Mouse (Mus musculus): ENCODE data around the gene Clip1. TPM values are rescaled to one million over a fixed set of nuclear protein-coding genes. Genes with fewer than 3 reads are reported as not detected.
"Not testable (repeated sequence)": the region's sequence is repeated elsewhere in the genome, so short reads cannot be mapped to it uniquely, and the experiment has no call there.

The Clip1 gene
- 42.8 and 46.8 TPM in 2 replicates for polyA plus RNA-seq (2014; fragmentation: Nextera tagmentation; extraction: Ambion mirVana)

GRCm38 (mm10) chr5:123684221-123685144, at the start of gene Clip1:
Clip1 (minus strand) TSS chr5:123684618.
- DNase-seq (ENCODE audit: low spot score, missing footprints) (peak; percentile 94), ATAC-seq (ENCODE audit: low FRiP score) (peak; percentile 77)
- Histone ChIP-seq H3K27me3 (ENCODE audit: control insufficient read depth, insufficient read depth, low read length) (no peaks in the 10 kb centered on the region), H3K9me3 (ENCODE audit: control insufficient read depth, low read length) (no peaks in the 10 kb centered on the region), H3K9ac (ENCODE audit: low read length) (peak within 1 kb of the TSS; percentile 99), H3K4me1 (ENCODE audit: control insufficient read depth, insufficient read depth, low read length) (peaks cover 13% of the 10 kb centered on the region), H3K27ac (ENCODE audit: low read depth, low read length) (peak within 1 kb of the TSS; percentile 87), H3K4me2 (peak within 1 kb of the TSS; percentile 66), H3K36me3 (ENCODE audit: control insufficient read depth, insufficient read depth, low read length) (no peaks in the 10 kb centered on the region), H3K4me3 (ENCODE audit: low read depth, low read length) (peak within 1 kb of the TSS; percentile 96)
- under 1% methylated on average over 38 of the region's 64 CpGs for WGBS

- no peak overlapping the region for H3K4me2 ChIP-seq
- ATAC-seq (ENCODE audit: low FRiP score): no peak
- H3K36me3 ChIP-seq (ENCODE audit: control insufficient read depth, insufficient read depth, low read length): peaks cover 33% of the 10 kb centered on the region
Observed at GRCm38 (mm10) chr5:123730981-123731380, 46.6 kb upstream of the Clip1 start.

GRCm38 (mm10) chr5:123723816-123724215, 39.4 kb upstream of the Clip1 start:
- ATAC-seq (ENCODE audit: low FRiP score): not testable (repeated sequence)
- 92% methylated on average over 7 of the region's 7 CpGs for WGBS

More at GRCm38 (mm10) chr5:123730981-123731380, 46.6 kb upstream of the Clip1 start:
- Histone ChIP-seq H3K9me3 (ENCODE audit: control insufficient read depth, low read length) (no peaks in the 10 kb centered on the region), H3K4me3 (ENCODE audit: low read depth, low read length) (no peak overlapping the region), H3K9ac (ENCODE audit: low read length) (no peak overlapping the region), H3K4me1 (ENCODE audit: control insufficient read depth, insufficient read depth, low read length) (no peaks in the 10 kb centered on the region), H3K27me3 (ENCODE audit: control insufficient read depth, insufficient read depth, low read length) (no peaks in the 10 kb centered on the region), H3K27ac (ENCODE audit: low read depth, low read length) (no peak overlapping the region)
- WGBS: 99% methylated on average over 2 of the region's 2 CpGs
- no peak for DNase-seq (ENCODE audit: low spot score, missing footprints)

GRCm38 (mm10) chr5:123720328-123721311, 36.2 kb upstream of the Clip1 start, which contains the start of gene Zcchc8:
Zcchc8 (minus strand) TSS chr5:123721100.
- H3K36me3 ChIP-seq (ENCODE audit: control insufficient read depth, insufficient read depth, low read length): peaks cover 5% of the 10 kb centered on the region; the same call in 1 of the 2 replicates
- WGBS: under 1% methylated on average over 83 of the region's 83 CpGs
- ATAC-seq (ENCODE audit: low FRiP score): peak; percentile 100

More at GRCm38 (mm10) chr5:123723816-123724215, 39.4 kb upstream of the Clip1 start:
- not testable (repeated sequence) for H3K9ac ChIP-seq (ENCODE audit: low read length); H3K36me3 ChIP-seq (ENCODE audit: control insufficient read depth, insufficient read depth, low read length); DNase-seq (ENCODE audit: low spot score, missing footprints); H3K27me3 ChIP-seq (ENCODE audit: control insufficient read depth, insufficient read depth, low read length); H3K27ac ChIP-seq (ENCODE audit: low read depth, low read length); H3K4me3 ChIP-seq (ENCODE audit: low read depth, low read length); H3K4me1 ChIP-seq (ENCODE audit: control insufficient read depth, insufficient read depth, low read length); H3K4me2 ChIP-seq; H3K9me3 ChIP-seq (ENCODE audit: control insufficient read depth, low read length)

GRCm38 (mm10) chr5:123714622-123715021, 30.2 kb upstream of the Clip1 start:
- ATAC-seq (ENCODE audit: low FRiP score) (no peak), DNase-seq (ENCODE audit: low spot score, missing footprints) (no peak)
- no peak overlapping the region for H3K27ac ChIP-seq (ENCODE audit: low read depth, low read length)
- WGBS: 89% methylated on average over 4 of the region's 4 CpGs
- no peak overlapping the region for H3K9ac ChIP-seq (ENCODE audit: low read length)
- H3K9me3 ChIP-seq (ENCODE audit: control insufficient read depth, low read length): no peaks in the 10 kb centered on the region
- H3K27me3 ChIP-seq (ENCODE audit: control insufficient read depth, insufficient read depth, low read length): no peaks in the 10 kb centered on the region
- no peak overlapping the region for H3K4me2 ChIP-seq
- no peak overlapping the region for H3K4me3 ChIP-seq (ENCODE audit: low read depth, low read length)
- peaks cover 9% of the 10 kb centered on the region for H3K4me1 ChIP-seq (ENCODE audit: control insufficient read depth, insufficient read depth, low read length)
- H3K36me3 ChIP-seq (ENCODE audit: control insufficient read depth, insufficient read depth, low read length): peaks cover 40% of the 10 kb centered on the region

More at GRCm38 (mm10) chr5:123720328-123721311, 36.2 kb upstream of the Clip1 start, which contains the start of gene Zcchc8:
- H3K27me3 ChIP-seq (ENCODE audit: control insufficient read depth, insufficient read depth, low read length): no peaks in the 10 kb centered on the region
- H3K9me3 ChIP-seq (ENCODE audit: control insufficient read depth, low read length): no peaks in the 10 kb centered on the region
- peaks cover 9% of the 10 kb centered on the region for H3K4me1 ChIP-seq (ENCODE audit: control insufficient read depth, insufficient read depth, low read length)
- H3K4me2 ChIP-seq: peak within 1 kb of the TSS; percentile 59
- peak within 1 kb of the TSS; percentile 41; the same call in 1 of the 2 replicates for H3K27ac ChIP-seq (ENCODE audit: low read depth, low read length)
- peak within 1 kb of the TSS; percentile 68 for H3K4me3 ChIP-seq (ENCODE audit: low read depth, low read length)
- peak; percentile 100 for DNase-seq (ENCODE audit: low spot score, missing footprints)
- H3K9ac ChIP-seq (ENCODE audit: low read length): peak within 1 kb of the TSS; percentile 62

GRCm38 (mm10) chr5:123713782-123714181, 29.4 kb upstream of the Clip1 start:
- Histone ChIP-seq H3K4me2 (no peak overlapping the region), H3K27ac (ENCODE audit: low read depth, low read length) (no peak overlapping the region), H3K36me3 (ENCODE audit: control insufficient read depth, insufficient read depth, low read length) (peaks cover 40% of the 10 kb centered on the region), H3K27me3 (ENCODE audit: control insufficient read depth, insufficient read depth, low read length) (no peaks in the 10 kb centered on the region), H3K4me1 (ENCODE audit: control insufficient read depth, insufficient read depth, low read length) (peaks cover under 1% of the 10 kb centered on the region; the same call in 1 of the 2 replicates), H3K9ac (ENCODE audit: low read length) (no peak overlapping the region), H3K9me3 (ENCODE audit: control insufficient read depth, low read length) (no peaks in the 10 kb centered on the region), H3K4me3 (ENCODE audit: low read depth, low read length) (no peak overlapping the region)
- no peak for DNase-seq (ENCODE audit: low spot score, missing footprints)
- 93% methylated on average over 6 of the region's 6 CpGs for WGBS
- no peak for ATAC-seq (ENCODE audit: low FRiP score)

- WGBS: 91% methylated on average over 4 of the region's 4 CpGs
- Histone ChIP-seq H3K9me3 (ENCODE audit: control insufficient read depth, low read length) (no peaks in the 10 kb centered on the region), H3K27me3 (ENCODE audit: control insufficient read depth, insufficient read depth, low read length) (no peaks in the 10 kb centered on the region), H3K4me3 (ENCODE audit: low read depth, low read length) (no peak overlapping the region), H3K27ac (ENCODE audit: low read depth, low read length) (no peak overlapping the region), H3K36me3 (ENCODE audit: control insufficient read depth, insufficient read depth, low read length) (peaks cover 59% of the 10 kb centered on the region), H3K4me2 (no peak overlapping the region), H3K4me1 (ENCODE audit: control insufficient read depth, insufficient read depth, low read length) (no peaks in the 10 kb centered on the region), H3K9ac (ENCODE audit: low read length) (no peak overlapping the region)
- ATAC-seq (ENCODE audit: low FRiP score) (no peak), DNase-seq (ENCODE audit: low spot score, missing footprints) (no peak)
Observed at GRCm38 (mm10) chr5:123709571-123709970, 25.2 kb upstream of the Clip1 start.

GRCm38 (mm10) chr5:123708598-123708997, 24.2 kb upstream of the Clip1 start:
- ATAC-seq (ENCODE audit: low FRiP score): no peak
- H3K36me3 ChIP-seq (ENCODE audit: control insufficient read depth, insufficient read depth, low read length): peaks cover 55% of the 10 kb centered on the region

More at GRCm38 (mm10) chr5:123708598-123708997, 24.2 kb upstream of the Clip1 start:
- no peak for DNase-seq (ENCODE audit: low spot score, missing footprints)
- WGBS: 92% methylated on average over 12 of the region's 12 CpGs
- Histone ChIP-seq H3K4me2 (no peak overlapping the region), H3K4me3 (ENCODE audit: low read depth, low read length) (no peak overlapping the region), H3K9ac (ENCODE audit: low read length) (no peak overlapping the region), H3K27me3 (ENCODE audit: control insufficient read depth, insufficient read depth, low read length) (no peaks in the 10 kb centered on the region), H3K9me3 (ENCODE audit: control insufficient read depth, low read length) (no peaks in the 10 kb centered on the region), H3K4me1 (ENCODE audit: control insufficient read depth, insufficient read depth, low read length) (no peaks in the 10 kb centered on the region), H3K27ac (ENCODE audit: low read depth, low read length) (no peak overlapping the region)
